In the genomic region with DNA sequence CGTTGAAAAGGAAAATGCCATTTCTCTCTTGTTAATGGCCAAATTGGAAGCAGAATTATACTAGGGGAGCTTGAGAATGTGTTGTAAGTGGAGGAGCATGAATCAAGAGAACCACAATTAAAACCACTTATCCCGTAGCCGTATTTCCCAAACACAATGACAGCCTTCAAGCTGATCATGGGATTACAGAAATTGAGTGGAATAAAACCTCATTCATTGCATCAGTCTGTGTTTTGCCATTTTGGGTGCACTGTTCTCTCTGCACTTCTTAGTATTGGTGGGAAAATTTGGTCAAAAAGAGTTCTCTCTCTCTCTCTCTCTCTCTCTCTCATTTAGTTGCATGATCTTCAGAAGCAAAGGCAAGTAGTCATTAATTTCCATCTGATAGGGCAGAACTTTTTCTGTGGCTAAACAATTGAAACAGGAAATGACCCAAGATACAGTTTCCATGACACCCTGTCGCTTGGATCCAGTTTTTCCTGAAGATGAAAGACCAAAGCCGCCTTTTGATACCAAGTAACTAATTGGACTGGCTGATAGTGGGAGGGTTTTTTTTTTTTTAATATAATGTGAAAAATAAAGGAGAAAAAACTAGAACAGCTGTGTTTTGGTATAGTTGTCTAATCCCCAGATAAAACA, we compare ENCODE assay signal across 11 mouse cellular contexts. TPM values are rescaled to one million over a fixed set of nuclear protein-coding genes. Genes with fewer than 3 reads are reported as not detected.
A peak's percentile ranks its signal among the peaks of the same experiment; 100 is the strongest.
DNase-seq lines count a peak whose midpoint lies in the region; ATAC-seq lines count a peak whose summit lies in the region.
"Had no signal": no experiment of that assay in that cellular context is flagged by ENCODE, and none has a peak within 500 bp of the region (broad histone marks: within the 10 kb centered on the region; RNA-seq: fewer than 3 reads in every experiment).

No protein-coding gene starts in this region.

- H3K9me3 ChIP-seq in hindbrain, embryonic 12.5 days (replicated peaks) = no peaks in the 10 kb centered on the region
- H3K9me3 ChIP-seq in hindbrain, embryonic 11.5 days (ENCODE audit: control insufficient read depth, low read length) = no peaks in the 10 kb centered on the region
- no peaks in the 10 kb centered on the region for H3K9me3 ChIP-seq in lung, embryonic 16.5 days (ENCODE audit: control insufficient read depth, low read length)
- H3K9me3 ChIP-seq in forebrain, embryonic 13.5 days (replicated peaks) = no peaks in the 10 kb centered on the region

- no peak for DNase-seq in hindbrain, embryonic 11.5 days (ENCODE audit: low spot score)
- DNase-seq in lung, adult 18-20 months = no peak
- peak; percentile 31 for DNase-seq in retina, postnatal 1 day
- no peak for DNase-seq in left cerebral cortex, adult 11 months (ENCODE audit: low spot score)
- DNase-seq: cerebellum, postnatal 36 days; gastrocnemius, postnatal 36 days; right cerebral cortex, adult 18-20 months had no signal

- no peaks in the 10 kb centered on the region for H3K36me3 ChIP-seq in hindbrain, embryonic 12.5 days
- H3K36me3 ChIP-seq in hindbrain, embryonic 11.5 days (ENCODE audit: control insufficient read depth, insufficient read depth, low read length) = no peaks in the 10 kb centered on the region
- no peaks in the 10 kb centered on the region for H3K36me3 ChIP-seq in lung, embryonic 16.5 days (ENCODE audit: control insufficient read depth, insufficient read depth, low read length)
- no peaks in the 10 kb centered on the region for H3K36me3 ChIP-seq in forebrain, embryonic 13.5 days (ENCODE audit: poor library complexity, severe bottlenecking)

- no peak overlapping the region for H3K9ac ChIP-seq in hindbrain, embryonic 12.5 days
- H3K9ac ChIP-seq in hindbrain, embryonic 11.5 days (ENCODE audit: low read depth, low read length) = no peak overlapping the region
- H3K9ac ChIP-seq in lung, embryonic 16.5 days (ENCODE audit: low read length) = no peak overlapping the region
- H3K9ac ChIP-seq in forebrain, embryonic 13.5 days = no peak overlapping the region

- H3K27me3 ChIP-seq in hindbrain, embryonic 12.5 days = no peaks in the 10 kb centered on the region
- no peaks in the 10 kb centered on the region for H3K27me3 ChIP-seq in hindbrain, embryonic 11.5 days (ENCODE audit: control insufficient read depth, insufficient read depth, low read length)
- H3K27me3 ChIP-seq in lung, embryonic 16.5 days (ENCODE audit: control insufficient read depth, insufficient read depth, low read depth, low read length) = no peaks in the 10 kb centered on the region
- H3K27me3 ChIP-seq in forebrain, embryonic 13.5 days = peaks cover 35% of the 10 kb centered on the region

- H3K4me1 ChIP-seq in hindbrain, embryonic 12.5 days = peaks cover 24% of the 10 kb centered on the region
- H3K4me1 ChIP-seq in hindbrain, embryonic 11.5 days (replicated peaks; ENCODE audit: control insufficient read depth, insufficient read depth, low read length) = peaks cover 6% of the 10 kb centered on the region; the same call in 1 of the 2 replicates
- peaks cover 15% of the 10 kb centered on the region for H3K4me1 ChIP-seq in lung, embryonic 16.5 days (replicated peaks; ENCODE audit: control insufficient read depth, insufficient read depth, low read length)
- H3K4me1 ChIP-seq in forebrain, embryonic 13.5 days = peaks cover 30% of the 10 kb centered on the region

- 27% methylated on average over 5 of the region's 5 CpGs for WGBS in hindbrain, embryonic 12.5 days
- WGBS in hindbrain, embryonic 11.5 days = 34% methylated on average over 5 of the region's 5 CpGs
- 18% methylated on average over 5 of the region's 5 CpGs for WGBS in lung, embryonic 16.5 days
- WGBS in forebrain, embryonic 13.5 days = 2% methylated on average over 5 of the region's 5 CpGs

- H3K4me3 ChIP-seq in hindbrain, embryonic 12.5 days = no peak overlapping the region
- H3K4me3 ChIP-seq in hindbrain, embryonic 11.5 days (ENCODE audit: low read depth, low read length) = no peak overlapping the region
- H3K4me3 ChIP-seq in lung, embryonic 16.5 days (ENCODE audit: low read length) = no peak overlapping the region
- no peak overlapping the region for H3K4me3 ChIP-seq in forebrain, embryonic 13.5 days

- no peak for ATAC-seq in hindbrain, embryonic 12.5 days (ENCODE audit: low FRiP score)
- no peak for ATAC-seq in hindbrain, embryonic 11.5 days (ENCODE audit: low FRiP score)
- ATAC-seq in lung, embryonic 16.5 days (ENCODE audit: low read depth) = no peak
- peak; percentile 67 for ATAC-seq in forebrain, embryonic 13.5 days
- ATAC-seq: CD4-positive, CD25-positive, alpha-beta regulatory T cell, adult 4 months had no signal

- H3K27ac ChIP-seq in hindbrain, embryonic 12.5 days = 0 out of 2 replicates have a peak overlapping the region, but pooled peaks have one; percentile 23
- no peak overlapping the region for H3K27ac ChIP-seq in hindbrain, embryonic 11.5 days (ENCODE audit: low read depth, low read length)
- H3K27ac ChIP-seq in lung, embryonic 16.5 days (ENCODE audit: low read length) = no peak overlapping the region
- H3K27ac ChIP-seq in forebrain, embryonic 13.5 days = peak overlapping the region; percentile 32

- 0 out of 2 replicates have a peak overlapping the region, but pooled peaks have one; percentile 9 for H3K4me2 ChIP-seq in hindbrain, embryonic 12.5 days (replicated peaks)
- H3K4me2 ChIP-seq in hindbrain, embryonic 11.5 days (replicated peaks; ENCODE audit: low read depth, low read length) = no peak overlapping the region
- peak overlapping the region; percentile 32 for H3K4me2 ChIP-seq in lung, embryonic 16.5 days (ENCODE audit: low read depth, low read length)
- peak overlapping the region; percentile 44 for H3K4me2 ChIP-seq in forebrain, embryonic 13.5 days

RNA-seq across cellular contexts. Expression of a gene that starts 34.7 kb away (rescaled TPM):
- 34.7 and 35.5 TPM in 2 replicates for polyA plus RNA-seq in hindbrain, embryonic 12.5 days (2016; fragmentation: Nextera tagmentation; extraction: Ambion mirVana)
- 23.4 and 26.0 TPM in 2 replicates for polyA plus RNA-seq in hindbrain, embryonic 11.5 days (2014; fragmentation: Nextera tagmentation; extraction: Ambion mirVana)
- 9.0 and 10.5 TPM in 2 replicates for polyA plus RNA-seq in lung, embryonic 16.5 days (2015; fragmentation: Nextera tagmentation; extraction: Ambion mirVana)
- 14.7 and 18.2 TPM in 2 replicates for polyA plus RNA-seq in forebrain, embryonic 13.5 days (2015; fragmentation: Nextera tagmentation; extraction: Ambion mirVana)
- polyA plus RNA-seq: CD4-positive, CD25-positive, alpha-beta regulatory T cell, adult 4 months had no signal

Comparison
In these comparisons a context has a peak if more than half of its experiments do, and no peak if none do; other contexts are left out.
1. H3K27ac ChIP-seq: peak in hindbrain, embryonic 12.5 days (single experiment) and forebrain, embryonic 13.5 days (single experiment); none in hindbrain, embryonic 11.5 days (single experiment) and lung, embryonic 16.5 days (single experiment).